Mouse (Mus musculus) neutrophil, adult 83 days (primary cell): ENCODE data around the gene Gm12248. TPM values are rescaled to one million over a fixed set of nuclear protein-coding genes. Genes with fewer than 3 reads are reported as not detected.

Source experiments
- total RNA-seq, 2 experiments: library from RNA; stranded (reverse); gene quantifications; one replicate each; pipeline ENCODE4 v1.2.4; 2023

Gm12248 gene
- total RNA-seq = not detected

DNA sequence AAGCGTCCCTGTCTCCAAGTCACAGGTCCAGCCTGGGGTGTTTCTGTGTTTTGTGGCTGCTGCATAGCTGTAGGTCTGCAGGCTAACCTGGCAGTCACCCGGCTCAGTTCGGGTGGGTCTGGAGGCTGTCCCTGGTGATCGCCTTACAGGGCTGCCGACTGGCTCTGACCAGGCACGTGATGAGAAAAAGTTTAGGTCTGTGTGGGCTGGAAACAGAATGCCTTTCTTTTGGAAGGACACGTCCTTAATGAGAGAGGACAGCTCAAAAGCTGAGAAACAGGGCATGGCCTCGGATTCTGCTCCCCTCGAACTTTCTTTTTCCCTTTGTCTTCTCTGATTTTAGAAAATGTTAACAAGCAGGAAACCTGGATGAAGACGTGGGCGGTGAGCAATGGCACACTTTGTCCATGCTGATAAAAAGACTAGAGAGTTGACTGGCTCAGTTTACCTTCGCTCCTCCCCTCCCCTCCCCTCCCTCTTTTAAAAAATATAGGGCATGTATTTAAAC, at the start of gene Gm12248:
Gm12248 (minus strand) TSS at position 114 of the 508 bp plus-strand sequence.

DNA sequence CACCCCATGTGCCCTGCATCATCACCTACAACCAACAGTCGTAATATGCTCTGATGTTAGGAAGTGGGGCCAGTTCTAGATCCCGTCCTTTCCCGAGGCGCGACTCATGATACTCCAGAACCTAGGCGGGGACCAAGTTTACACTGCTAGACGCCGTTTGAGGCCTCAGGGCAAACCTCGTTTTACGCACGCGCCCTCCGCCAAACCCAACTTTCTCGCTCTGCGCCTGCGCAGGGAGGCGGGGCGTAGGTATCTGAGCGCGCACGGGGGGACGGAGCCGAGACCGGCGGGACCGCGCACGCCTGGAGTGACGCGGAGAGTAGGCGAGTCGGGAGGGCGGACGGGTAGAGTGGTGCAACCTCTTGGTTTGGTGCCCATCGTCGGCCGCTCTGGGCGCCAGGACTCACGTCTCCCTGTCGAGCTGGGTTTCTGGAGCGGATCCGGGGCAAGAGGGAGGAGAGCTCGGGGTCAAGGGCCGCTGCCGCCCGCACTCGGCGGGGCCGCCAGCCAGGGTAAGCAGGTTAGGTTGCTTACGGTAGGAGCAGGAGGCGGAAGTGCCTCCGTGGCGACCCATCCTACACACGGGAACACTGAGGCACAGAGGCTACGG, 10.9 kb upstream of the Gm12248 start, which contains the start of gene Cnot8:
Cnot8 (plus strand) TSS at position 457 of the 610 bp plus-strand sequence.

Other genes starting within 250 kb of the Gm12248 start
- 10 to 100 TPM; 54.5 to 56.5 TPM for gene Larp1, start 84.1 kb downstream of the Gm12248 start, total RNA-seq
- 10 to 100 TPM; 40.3 to 41.4 TPM for gene Cnot8, start 11.0 kb upstream of the Gm12248 start, total RNA-seq
- gene Gemin5, start 75.4 kb upstream of the Gm12248 start, total RNA-seq = 1 to 10 TPM; 7.8 to 8.0 TPM
- 10 to 100 TPM; 17.3 to 24.7 TPM for gene Mrpl22, start 78.5 kb upstream of the Gm12248 start, total RNA-seq
- gene Igtp, start 106.4 kb upstream of the Gm12248 start, total RNA-seq = 10 to 100 TPM in 1 of 2 experiments, 1 to 10 TPM in 1; 8.1 to 11.0 TPM
- gene Irgm2, start 106.5 kb upstream of the Gm12248 start, total RNA-seq = 10 to 100 TPM in 1 of 2 experiments, 1 to 10 TPM in 1; 7.8 to 10.1 TPM
- gene 4930438A08Rik, start 181.7 kb upstream of the Gm12248 start, total RNA-seq = 10 to 100 TPM; 79.6 to 89.9 TPM
- 10 to 100 TPM; 11.9 to 17.1 TPM for gene Zfp692, start 213.9 kb upstream of the Gm12248 start, total RNA-seq
- gene Zfp672, start 237.2 kb upstream of the Gm12248 start, total RNA-seq = 10 to 100 TPM; 24.5 to 25.0 TPM
- 10 to 100 TPM; 22.2 to 28.4 TPM for gene Sh3bp5l, start 237.6 kb upstream of the Gm12248 start, total RNA-seq